Mouse (Mus musculus) heart, embryonic 11.5 days (tissue): Measurements from ENCODE around the gene Trmu. TPM values are rescaled to one million over a fixed set of nuclear protein-coding genes. Genes with fewer than 3 reads are reported as not detected.
"Not testable (repeated sequence)": the region's sequence is repeated elsewhere in the genome, so short reads cannot be mapped to it uniquely, and the experiment has no call there.

Source experiments
- ATAC-seq: fragments of 200-750 bp; cut with Nextera tagmentation; replicated peaks from 2 replicates; pipeline ENCODE4 v1.8.0; 2017; ENCODE audit warnings: moderate library complexity; ENCODE audit not compliant: insufficient number of reproducible peaks, low FRiP score, low TSS enrichment
- H3K27ac ChIP-seq: fragments of 300-500 bp; sonication (generic); 2 replicates; pipeline ENCODE4 v1.5.1; 2014; ENCODE audit warnings: mild to moderate bottlenecking, low read depth, low read length
- H3K27me3 ChIP-seq: fragments of 300-500 bp; sonication (generic); 2 replicates; pipeline ENCODE4 v1.6.1; 2014; ENCODE audit warnings: mild to moderate bottlenecking, low read length, mixed read lengths; ENCODE audit not compliant: control insufficient read depth, insufficient read depth
- H3K36me3 ChIP-seq: fragments of 300-500 bp; sonication (generic); 2 replicates; pipeline ENCODE4 v1.6.1; 2014; ENCODE audit warnings: mild to moderate bottlenecking, low read length, moderate library complexity, mixed read lengths; ENCODE audit not compliant: control insufficient read depth, insufficient read depth
- H3K4me1 ChIP-seq: fragments of 300-500 bp; sonication (generic); 2 replicates; pipeline ENCODE4 v1.6.1; 2014; ENCODE audit warnings: low read length; ENCODE audit not compliant: control insufficient read depth, insufficient read depth
- H3K4me2 ChIP-seq: fragments of 300-500 bp; sonication (generic); 2 replicates; pipeline ENCODE4 v1.6.1; 2014; ENCODE audit warnings: mild to moderate bottlenecking, moderate library complexity
- H3K4me3 ChIP-seq: fragments of 300-500 bp; sonication (generic); 2 replicates; pipeline ENCODE4 v1.5.1; 2014; ENCODE audit warnings: low read depth, low read length
- H3K9ac ChIP-seq: fragments of 300-500 bp; sonication (generic); 2 replicates; pipeline ENCODE4 v1.6.1; 2014; ENCODE audit warnings: mild to moderate bottlenecking, low read depth, low read length, moderate library complexity
- H3K9me3 ChIP-seq: fragments of 300-500 bp; sonication (generic); replicated peaks from 2 replicates; pipeline ENCODE4 v1.6.1; 2016; ENCODE audit warnings: low read length; ENCODE audit not compliant: control insufficient read depth
- WGBS: fragments of 180-500 bp; shearing (Covaris S2); extraction: QIAGEN DNeasy Blood & Tissue Kit; methylation state at CpG from one replicate; pipeline ENCODE4 v1.1.7; 2014; ENCODE audit not compliant: insufficient replicate concordance; 5-methylcytosine and 5-hydroxymethylcytosine counted together
- polyA plus RNA-seq: library from polyadenylated mRNA; unstranded; fragments of >200 nt; fragmentation: Nextera tagmentation; extraction: Ambion mirVana; gene quantifications from 2 replicates; pipeline ENCODE4 v1.2.1, GENCODE M21; 2014

The Trmu gene
- polyA plus RNA-seq, 1 experiment from 2014 or later: 24.0 TPM

DNA sequence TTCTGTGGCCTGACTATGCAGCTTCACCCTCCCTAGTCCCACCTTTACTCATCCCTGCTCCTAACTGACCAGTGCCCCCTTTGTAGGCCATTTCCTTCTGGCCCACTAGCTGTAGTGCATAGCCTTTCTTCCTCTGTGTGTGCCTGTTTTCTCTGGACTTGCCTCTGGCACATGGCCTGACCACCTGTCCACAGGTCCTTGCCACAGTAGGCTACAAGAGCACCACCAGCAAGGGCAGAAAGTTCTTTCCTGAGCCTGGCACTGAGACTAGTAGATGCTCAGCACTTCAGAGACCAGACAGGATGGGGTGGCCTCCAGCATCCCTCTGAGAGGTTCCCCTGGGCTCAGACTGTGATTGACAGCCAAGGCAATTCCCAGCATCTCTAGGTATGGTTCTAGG, 34.0 kb upstream of the Trmu start:
- no peak overlapping the region for H3K4me3 ChIP-seq
- H3K4me1 ChIP-seq: no peaks in the 10 kb centered on the region
- no peaks in the 10 kb centered on the region for H3K27me3 ChIP-seq
- H3K36me3 ChIP-seq: no peaks in the 10 kb centered on the region
- no peaks in the 10 kb centered on the region for H3K9me3 ChIP-seq
- no peak for ATAC-seq
- H3K27ac ChIP-seq: no peak overlapping the region
- no peak overlapping the region for H3K9ac ChIP-seq
- H3K4me2 ChIP-seq: no peak overlapping the region

DNA sequence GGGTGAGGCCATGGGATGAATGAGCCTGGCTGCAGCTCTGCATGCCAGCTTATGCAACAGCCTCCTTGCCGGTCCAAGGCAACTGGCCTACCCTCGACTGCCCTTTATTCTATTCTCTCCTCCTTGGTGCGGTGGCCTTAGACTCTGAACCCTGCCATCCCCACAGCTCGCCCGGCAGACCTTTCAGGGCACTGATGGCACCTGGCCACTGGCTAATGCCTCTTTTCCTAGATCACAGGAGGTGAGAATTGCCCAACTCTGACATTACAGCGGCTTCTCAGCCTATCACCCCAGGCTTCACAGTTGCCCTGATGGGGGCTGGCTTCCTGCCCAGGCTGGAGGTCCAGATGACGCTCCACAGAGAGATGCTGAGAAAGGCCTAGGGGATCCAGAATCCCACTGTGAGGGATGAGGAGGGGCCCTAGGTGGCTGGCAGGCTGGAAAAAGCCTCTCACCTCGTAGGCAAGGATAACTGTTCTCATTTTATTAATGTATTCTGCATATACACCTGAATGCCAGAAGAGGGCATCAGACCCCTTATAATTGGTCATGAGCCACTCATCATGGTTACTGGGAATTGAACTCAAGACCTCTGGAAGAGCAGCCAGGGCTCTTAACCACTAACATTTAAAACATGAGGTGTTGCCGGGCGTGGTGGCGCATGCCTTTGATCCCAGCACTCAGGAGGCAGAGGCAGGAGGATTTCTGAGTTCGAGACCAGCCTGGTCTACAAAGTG, 27.3 kb upstream of the Trmu start:
- no peaks in the 10 kb centered on the region for H3K9me3 ChIP-seq
- no peak for ATAC-seq
- no peak overlapping the region for H3K27ac ChIP-seq
- H3K4me3 ChIP-seq: no peak overlapping the region
- H3K9ac ChIP-seq: no peak overlapping the region
- WGBS: 72% methylated on average over 12 of the region's 12 CpGs
- no peak overlapping the region for H3K4me2 ChIP-seq
- H3K4me1 ChIP-seq: no peaks in the 10 kb centered on the region
- H3K27me3 ChIP-seq: peaks cover 2% of the 10 kb centered on the region; the same call in 1 of the 2 replicates
- H3K36me3 ChIP-seq: no peaks in the 10 kb centered on the region

DNA sequence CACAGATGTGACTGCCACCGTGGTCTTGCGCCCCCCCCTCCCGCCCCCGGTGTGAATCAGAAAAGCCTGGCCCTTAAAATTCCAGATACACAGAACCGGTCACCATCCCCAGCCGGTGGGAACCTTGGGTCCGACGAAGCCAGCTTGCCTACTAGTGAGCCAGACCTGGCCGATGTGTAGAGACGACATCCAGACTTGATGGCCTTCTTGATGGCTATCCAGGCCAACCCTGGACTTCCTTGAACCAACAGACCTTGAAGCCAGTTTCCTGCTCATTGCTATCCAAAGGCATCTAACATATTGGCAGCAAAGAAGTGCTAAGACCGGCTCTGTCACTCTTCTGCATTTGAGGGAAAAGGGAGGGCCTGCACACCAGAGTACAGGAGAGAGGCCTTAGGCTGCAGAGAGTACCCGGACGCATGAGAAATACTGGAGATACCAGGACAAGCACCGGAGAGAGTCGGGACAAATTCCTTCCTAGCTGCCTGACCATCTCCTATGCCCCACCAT, 20.1 kb upstream of the Trmu start:
- peak overlapping the region; percentile 51; the same call in 1 of the 2 replicates for H3K27ac ChIP-seq
- H3K27me3 ChIP-seq: no peaks in the 10 kb centered on the region
- peaks cover 9% of the 10 kb centered on the region for H3K4me1 ChIP-seq
- H3K9ac ChIP-seq: peak overlapping the region; percentile 83
- 12% methylated on average over 15 of the region's 15 CpGs for WGBS
- H3K9me3 ChIP-seq: no peaks in the 10 kb centered on the region
- peak overlapping the region; percentile 90 for H3K4me2 ChIP-seq
- peak; percentile 6; the same call in 1 of the 2 replicates for ATAC-seq
- peak overlapping the region; percentile 77 for H3K4me3 ChIP-seq
- H3K36me3 ChIP-seq: peaks cover 13% of the 10 kb centered on the region; the same call in 1 of the 2 replicates

DNA sequence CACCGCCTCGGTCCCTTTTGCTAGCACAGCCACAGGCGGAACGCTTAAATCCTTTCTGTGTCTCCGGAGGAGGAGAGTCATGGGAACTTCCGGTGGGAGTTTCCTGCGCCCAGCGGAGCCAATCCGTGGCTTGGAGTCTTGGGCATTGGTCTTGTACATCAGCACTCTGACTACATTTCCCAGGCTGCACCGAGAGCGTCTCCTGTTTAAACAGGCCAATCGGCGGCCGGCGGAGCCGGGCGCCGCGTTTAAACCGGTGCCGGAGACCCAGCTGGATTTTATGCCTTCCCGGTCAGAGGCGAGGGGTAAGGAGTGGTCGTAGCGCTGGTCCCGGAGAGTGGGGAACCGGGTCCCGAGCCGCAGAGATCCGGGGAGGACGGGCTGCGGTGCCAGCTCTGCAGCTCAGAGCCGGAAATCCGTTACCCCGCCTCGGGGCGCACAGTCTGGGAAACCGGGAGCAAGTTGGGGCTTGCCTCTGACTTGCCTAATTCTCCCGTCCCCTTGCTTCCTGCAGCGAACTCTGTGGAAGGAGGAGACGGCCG, 19.6 kb upstream of the Trmu start, which contains the start of gene Gtse1:
Gene Gtse1 (plus strand): TSS at position 256 of the 542 bp plus-strand sequence.
- Histone ChIP-seq H3K4me3 (peak within 1 kb of the TSS; percentile 77), H3K4me1 (peaks cover 9% of the 10 kb centered on the region), H3K27ac (peak within 1 kb of the TSS; percentile 66), H3K36me3 (peaks cover 13% of the 10 kb centered on the region; the same call in 1 of the 2 replicates), H3K9ac (peak within 1 kb of the TSS; percentile 83), H3K4me2 (peak within 1 kb of the TSS; percentile 90), H3K27me3 (no peaks in the 10 kb centered on the region), H3K9me3 (no peaks in the 10 kb centered on the region)
- peak; percentile 91 for ATAC-seq
- WGBS: under 1% methylated on average over 42 of the region's 42 CpGs

DNA sequence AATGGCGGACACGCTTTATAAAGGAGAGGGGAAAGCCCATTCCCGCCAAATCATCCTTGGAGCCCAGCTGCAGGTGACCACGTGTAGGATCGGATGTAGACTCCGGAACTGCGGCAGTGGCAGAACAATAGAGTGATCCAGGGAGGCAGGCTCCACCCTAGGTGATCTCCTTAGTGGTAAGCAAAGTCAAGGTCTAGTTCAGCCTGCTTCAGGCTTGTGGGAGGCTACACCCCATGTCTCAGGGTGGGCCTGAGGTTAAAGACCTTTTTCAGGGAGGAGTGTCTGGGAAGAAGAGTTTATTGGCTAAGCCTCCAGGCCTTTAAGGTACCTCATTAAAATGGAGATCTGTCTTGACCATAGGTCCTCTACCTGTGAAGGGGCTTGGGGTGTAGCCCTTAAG, 13.2 kb upstream of the Trmu start:
- H3K36me3 ChIP-seq: peaks cover 42% of the 10 kb centered on the region
- ATAC-seq: not testable (repeated sequence)

DNA sequence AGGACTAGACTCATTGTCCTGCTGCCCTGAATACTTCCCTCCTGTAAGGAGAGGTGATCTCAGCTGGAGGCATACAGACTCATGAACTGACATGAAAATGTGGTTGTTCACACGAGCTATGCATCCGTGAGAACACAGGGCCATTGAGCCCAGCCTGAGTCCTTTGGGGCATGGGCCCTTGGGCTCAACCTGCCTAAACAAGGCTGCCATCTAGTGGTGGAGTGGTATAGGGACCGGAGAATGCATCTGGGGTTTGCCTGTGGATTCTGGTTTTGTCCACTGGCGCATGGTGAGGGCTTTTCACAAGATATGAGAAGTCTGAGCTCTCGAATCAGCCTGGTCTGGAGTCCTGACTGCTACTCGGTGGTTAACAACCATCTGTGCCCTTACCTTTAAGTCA, 11.4 kb upstream of the Trmu start:
- H3K9me3 ChIP-seq: no peaks in the 10 kb centered on the region

More for the DNA sequence above, 13.2 kb upstream of the Trmu start:
- not testable (repeated sequence) for H3K4me2 ChIP-seq, H3K9me3 ChIP-seq, H3K27ac ChIP-seq, H3K27me3 ChIP-seq, H3K4me1 ChIP-seq, H3K4me3 ChIP-seq, H3K9ac ChIP-seq
- WGBS: 92% methylated on average over 7 of the region's 7 CpGs

DNA sequence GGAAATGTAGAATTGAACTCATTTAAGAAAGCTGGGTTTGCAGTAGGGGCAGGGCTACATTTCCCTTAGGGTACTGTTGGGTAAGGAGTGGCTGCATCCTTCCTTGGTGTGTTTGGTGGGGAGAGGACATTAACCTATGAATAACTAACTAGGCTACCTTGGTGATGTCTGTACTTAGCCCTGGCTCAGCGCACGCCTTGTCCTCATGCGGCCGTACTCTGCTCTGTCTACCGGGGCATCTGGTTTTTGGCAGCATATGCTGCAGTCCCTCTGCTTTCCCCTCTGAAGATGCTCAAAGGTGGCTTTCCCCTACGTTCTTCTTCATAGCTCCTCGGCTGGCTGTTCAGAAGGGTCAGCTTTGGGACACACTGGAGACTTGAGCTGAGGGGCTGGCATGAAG, 1.8 kb upstream of the Trmu start:
- H3K4me2 ChIP-seq: no peak overlapping the region
- WGBS: 92% methylated on average over 7 of the region's 7 CpGs
- no peaks in the 10 kb centered on the region for H3K9me3 ChIP-seq
- no peak overlapping the region for H3K4me3 ChIP-seq
- ATAC-seq: no peak
- H3K9ac ChIP-seq: no peak overlapping the region
- no peak overlapping the region for H3K27ac ChIP-seq
- H3K4me1 ChIP-seq: peaks cover 11% of the 10 kb centered on the region
- peaks cover 24% of the 10 kb centered on the region for H3K36me3 ChIP-seq
- H3K27me3 ChIP-seq: no peaks in the 10 kb centered on the region

More for the DNA sequence above, 11.4 kb upstream of the Trmu start:
- Histone ChIP-seq H3K4me2 (no peak overlapping the region), H3K27ac (no peak overlapping the region), H3K4me1 (no peaks in the 10 kb centered on the region), H3K27me3 (no peaks in the 10 kb centered on the region), H3K9ac (no peak overlapping the region), H3K4me3 (no peak overlapping the region), H3K36me3 (peaks cover 43% of the 10 kb centered on the region)
- 55% methylated on average over 6 of the region's 6 CpGs for WGBS
- no peak for ATAC-seq

DNA sequence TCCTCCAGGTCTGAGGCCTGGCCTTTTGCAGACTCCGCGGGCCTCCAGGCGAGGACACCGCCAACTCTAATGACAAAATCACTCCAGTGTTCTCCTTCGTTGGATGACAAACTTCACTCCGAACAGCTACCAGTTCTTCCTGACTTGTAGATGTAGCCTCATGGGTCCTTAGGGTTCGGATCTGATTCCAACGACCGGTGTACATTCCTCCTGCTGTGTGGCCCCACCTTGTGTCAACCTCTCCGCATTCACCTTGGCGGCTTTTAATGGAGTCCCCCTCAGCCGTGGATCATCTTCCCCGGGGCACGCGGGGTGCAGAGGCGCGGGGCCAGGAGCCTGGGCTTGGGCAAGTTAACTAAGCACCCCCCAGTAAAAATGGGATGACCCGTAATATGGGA, 385 bp downstream of the Trmu start:
- Histone ChIP-seq H3K9ac (peak overlapping the region; percentile 85), H3K4me1 (peaks cover 11% of the 10 kb centered on the region), H3K36me3 (peaks cover 19% of the 10 kb centered on the region), H3K27me3 (no peaks in the 10 kb centered on the region), H3K9me3 (no peaks in the 10 kb centered on the region), H3K4me2 (peak overlapping the region; percentile 95), H3K4me3 (peak overlapping the region; percentile 70), H3K27ac (peak overlapping the region; percentile 85)
- peak; percentile 37 for ATAC-seq
- WGBS: 1% methylated on average over 18 of the region's 18 CpGs
